In genomic region chr5:125395008-125395407, GRCm38 (mm10) we compare ENCODE assay signal across 1 mouse cellular context.
TF ChIP-seq lines count a peak whose summit lies in the region.

No protein-coding gene starts in this region.

TF ChIP-seq in MEL, 35 proteins besides CTCF, POLR2A, EP300 and RAD21 (continued from another document):
- TF ChIP-seq ELF1 (IDR thresholded peaks at IDR 0.05; ENCODE audit: low read depth, low read length) (no peak), CHD2 (IDR thresholded peaks at IDR 0.05; ENCODE audit: low read length) (no peak), TBP (IDR thresholded peaks at IDR 0.05; ENCODE audit: low read depth, low read length) (peak; percentile 52; the same call in 1 of the 2 replicates), POLR2AphosphoS5 (IDR thresholded peaks at IDR 0.05; ENCODE audit: borderline replicate concordance, low read depth, low read length) (no peak), GATA1 (IDR thresholded peaks at IDR 0.05; ENCODE audit: low read depth, low read length) (no peak), POLR2AphosphoS2 (IDR thresholded peaks at IDR 0.05; ENCODE audit: low read length) (no peak), SIN3A (IDR thresholded peaks at IDR 0.05; ENCODE audit: low read length) (no peak), USF1 (IDR thresholded peaks at IDR 0.05; ENCODE audit: low read depth, low read length) (peak; percentile 4; the same call in 1 of the 2 replicates), NRF1 (IDR thresholded peaks at IDR 0.05; ENCODE audit: insufficient read depth, low read depth, low read length, poor library complexity, severe bottlenecking) (no peak), MXI1 (IDR thresholded peaks at IDR 0.05; ENCODE audit: low read depth, low read length) (0 out of 2 replicates have a peak, but pooled peaks have one; percentile 15), MYB (IDR thresholded peaks at IDR 0.05; ENCODE audit: low read depth, low read length) (no peak)
